Mouse (Mus musculus) left cerebral cortex, adult 8-10 months (tissue): ENCODE measurements around the gene Mst1. TPM values are rescaled to one million over a fixed set of nuclear protein-coding genes. Genes with fewer than 3 reads are reported as not detected.

ENCODE experiments used
- DNase-seq, 2 experiments: peaks; one replicate each; pipeline ENCODE4 v3.0.0; 2022; ENCODE audit warnings: low spot score in 2 of 2
- total RNA-seq, 4 experiments: library from RNA; stranded (reverse); gene quantifications; 2 replicates each; pipeline ENCODE4 v1.2.4; 2022

Mst1 gene
- total RNA-seq, 4 experiments from 2014 or later = not detected

GRCm38 (mm10) chr9:108056361-108057261 lies 23.6 kb upstream of the Mst1 start:
- no peak for DNase-seq

GRCm38 (mm10) chr9:108057262-108057562 lies 23.0 kb upstream of the Mst1 start:
- no peak for DNase-seq

GRCm38 (mm10) chr9:108058291-108058690 lies 21.9 kb upstream of the Mst1 start:
- no peak for DNase-seq

- no peak for DNase-seq
Observed at GRCm38 (mm10) chr9:108062142-108062541, 18.1 kb upstream of the Mst1 start.

- no peak for DNase-seq
Observed at GRCm38 (mm10) chr9:108063361-108063760, 16.9 kb upstream of the Mst1 start.

- DNase-seq = no peak
Observed at GRCm38 (mm10) chr9:108065491-108066011, 14.7 kb upstream of the Mst1 start.

GRCm38 (mm10) chr9:108067199-108067598 lies 13.0 kb upstream of the Mst1 start:
- no peak for DNase-seq

- DNase-seq = peak in 1 of 2 experiments; percentile 68
Observed at GRCm38 (mm10) chr9:108067900-108068299, 12.3 kb upstream of the Mst1 start.

GRCm38 (mm10) chr9:108069007-108069406 lies 11.2 kb upstream of the Mst1 start:
- no peak for DNase-seq

- DNase-seq = no peak
Observed at GRCm38 (mm10) chr9:108069529-108069928, 10.7 kb upstream of the Mst1 start.

- no peak for DNase-seq
Observed at GRCm38 (mm10) chr9:108071801-108072200, 8.4 kb upstream of the Mst1 start.

GRCm38 (mm10) chr9:108072481-108072924 lies 7.7 kb upstream of the Mst1 start:
- no peak for DNase-seq

- DNase-seq = no peak
Observed at GRCm38 (mm10) chr9:108073141-108073930, 6.9 kb upstream of the Mst1 start.

- no peak for DNase-seq
Observed at GRCm38 (mm10) chr9:108082549-108082948, 2.3 kb downstream of the Mst1 start.

GRCm38 (mm10) chr9:108082988-108083431 lies 2.8 kb downstream of the Mst1 start, which contains the start of gene Rnf123:
Gene Rnf123, minus strand, starts transcription at chr9:108083346.
- DNase-seq = no peak

- DNase-seq = no peak
Observed at GRCm38 (mm10) chr9:108083561-108083960, 3.3 kb downstream of the Mst1 start.

- DNase-seq = no peak
Observed at GRCm38 (mm10) chr9:108085261-108085660, 5.0 kb downstream of the Mst1 start.

- no peak for DNase-seq
Observed at GRCm38 (mm10) chr9:108090611-108091120, 10.4 kb downstream of the Mst1 start.

- no peak for DNase-seq
Observed at GRCm38 (mm10) chr9:108093586-108093985, 13.3 kb downstream of the Mst1 start.

- DNase-seq = peak; percentile 73 to 88
Observed at GRCm38 (mm10) chr9:108094184-108094941, 14.1 kb downstream of the Mst1 start, which contains the start of gene Apeh. Gene Apeh, minus strand, starts transcription at chr9:108094606.

GRCm38 (mm10) chr9:108094998-108095411 lies 14.8 kb downstream of the Mst1 start:
- DNase-seq = no peak
